Mouse (Mus musculus): Measurements from ENCODE around the gene Knstrn. TPM values are rescaled to one million over a fixed set of nuclear protein-coding genes. Genes with fewer than 3 reads are reported as not detected.

The Knstrn gene
- total RNA-seq, 1 experiment, result 36.5 TPM

GRCm38 (mm10) chr2:118792259-118792613 is 21.6 kb upstream of the Knstrn start:
- no peak for TF ChIP-seq ZC3H11A (IDR thresholded peaks at IDR 0.05; ENCODE audit: borderline replicate concordance, low read depth, low read length)
- no peak for TF ChIP-seq MAFK (IDR thresholded peaks at IDR 0.05; ENCODE audit: insufficient read depth, low read depth, low read length)
- TF ChIP-seq CHD2 (IDR thresholded peaks at IDR 0.05; ENCODE audit: low read depth, low read length), result no peak
- no peak for TF ChIP-seq HCFC1 (IDR thresholded peaks at IDR 0.05; ENCODE audit: borderline replicate concordance, insufficient read depth, low read length)
- no peak for TF ChIP-seq ZNF384 (IDR thresholded peaks at IDR 0.05; ENCODE audit: low read depth, low read length)
- no peak for DNase-seq (ENCODE audit: low read depth, low spot score)
- Histone ChIP-seq H3K4me3 (ENCODE audit: insufficient read depth in 1 of 2, low read depth in 1 of 2, low read length in 2 of 2, poor library complexity in 1 of 2, severe bottlenecking in 1 of 2) (no peak overlapping the region), H3K4me1 (ENCODE audit: control insufficient read depth in 2 of 2, insufficient read depth in 2 of 2, low read length in 2 of 2, poor library complexity in 1 of 2) (peaks cover 0 to 8% of the 10 kb centered on the region in 2 experiments; a peak in 1 of 4 replicates), H3K9me3 (ENCODE audit: control insufficient read depth, insufficient read depth, low read depth, low read length) (no peaks in the 10 kb centered on the region), H3K36me3 (ENCODE audit: control insufficient read depth, insufficient read depth, low read length, poor library complexity, severe bottlenecking) (no peaks in the 10 kb centered on the region), H3K9ac (ENCODE audit: insufficient read depth, low read depth, low read length, poor library complexity, severe bottlenecking) (no peak overlapping the region), H3K27ac (ENCODE audit: insufficient read depth, low read depth, low read length, poor library complexity, severe bottlenecking) (no peak overlapping the region)
- in situ Hi-C loops (cut with MboI; ENCODE audit: low sequenced_read_pairs in 2 of 2, unreplicated experiment in 2 of 2), result no loop called here

GRCm38 (mm10) chr2:118793636-118794035 is 20.2 kb upstream of the Knstrn start:
- no peak overlapping the region for H3K4me3 ChIP-seq (ENCODE audit: insufficient read depth in 1 of 2, low read depth in 1 of 2, low read length in 2 of 2, poor library complexity in 1 of 2, severe bottlenecking in 1 of 2)
- no peak overlapping the region for H3K9ac ChIP-seq (ENCODE audit: insufficient read depth, low read depth, low read length, poor library complexity, severe bottlenecking)
- H3K36me3 ChIP-seq (ENCODE audit: control insufficient read depth, insufficient read depth, low read length, poor library complexity, severe bottlenecking), result no peaks in the 10 kb centered on the region
- TF ChIP-seq CHD2 (IDR thresholded peaks at IDR 0.05; ENCODE audit: low read depth, low read length) (no peak), HCFC1 (IDR thresholded peaks at IDR 0.05; ENCODE audit: borderline replicate concordance, insufficient read depth, low read length) (no peak)
- in situ Hi-C loops (cut with MboI; ENCODE audit: low sequenced_read_pairs in 2 of 2, unreplicated experiment in 2 of 2), result no loop called here
- H3K4me1 ChIP-seq (ENCODE audit: control insufficient read depth in 2 of 2, insufficient read depth in 2 of 2, low read length in 2 of 2, poor library complexity in 1 of 2), result peaks cover 0 to 8% of the 10 kb centered on the region in 2 experiments; a peak in 1 of 4 replicates
- H3K9me3 ChIP-seq (ENCODE audit: control insufficient read depth, insufficient read depth, low read depth, low read length), result no peaks in the 10 kb centered on the region
- no peak overlapping the region for H3K27ac ChIP-seq (ENCODE audit: insufficient read depth, low read depth, low read length, poor library complexity, severe bottlenecking)
- DNase-seq (ENCODE audit: low read depth, low spot score), result no peak

- DNase-seq (ENCODE audit: low read depth, low spot score), result no peak
- no peak overlapping the region for H3K27ac ChIP-seq (ENCODE audit: insufficient read depth, low read depth, low read length, poor library complexity, severe bottlenecking)
- no peak overlapping the region for H3K9ac ChIP-seq (ENCODE audit: insufficient read depth, low read depth, low read length, poor library complexity, severe bottlenecking)
- no peak for TF ChIP-seq ZC3H11A (IDR thresholded peaks at IDR 0.05; ENCODE audit: borderline replicate concordance, low read depth, low read length)
- no peak for TF ChIP-seq ZNF384 (IDR thresholded peaks at IDR 0.05; ENCODE audit: low read depth, low read length)
- no peak for TF ChIP-seq HCFC1 (IDR thresholded peaks at IDR 0.05; ENCODE audit: borderline replicate concordance, insufficient read depth, low read length)
- TF ChIP-seq CHD2 (IDR thresholded peaks at IDR 0.05; ENCODE audit: low read depth, low read length), result no peak
- no peak for TF ChIP-seq MAFK (IDR thresholded peaks at IDR 0.05; ENCODE audit: insufficient read depth, low read depth, low read length)
- in situ Hi-C loops (cut with MboI; ENCODE audit: low sequenced_read_pairs in 2 of 2, unreplicated experiment in 2 of 2), result no loop called here
- H3K9me3 ChIP-seq (ENCODE audit: control insufficient read depth, insufficient read depth, low read depth, low read length), result no peaks in the 10 kb centered on the region
- H3K4me1 ChIP-seq (ENCODE audit: control insufficient read depth in 2 of 2, insufficient read depth in 2 of 2, low read length in 2 of 2, poor library complexity in 1 of 2), result no peaks in the 10 kb centered on the region
- H3K36me3 ChIP-seq (ENCODE audit: control insufficient read depth, insufficient read depth, low read length, poor library complexity, severe bottlenecking), result no peaks in the 10 kb centered on the region
- no peak overlapping the region for H3K4me3 ChIP-seq (ENCODE audit: insufficient read depth in 1 of 2, low read depth in 1 of 2, low read length in 2 of 2, poor library complexity in 1 of 2, severe bottlenecking in 1 of 2)
Measured at GRCm38 (mm10) chr2:118802542-118803118, 11.2 kb upstream of the Knstrn start.

GRCm38 (mm10) chr2:118804474-118804873 is 9.3 kb upstream of the Knstrn start:
- no peak for DNase-seq (ENCODE audit: low read depth, low spot score)
- in situ Hi-C loops (cut with MboI; ENCODE audit: low sequenced_read_pairs in 2 of 2, unreplicated experiment in 2 of 2), result no loop called here
- Histone ChIP-seq H3K36me3 (ENCODE audit: control insufficient read depth, insufficient read depth, low read length, poor library complexity, severe bottlenecking) (no peaks in the 10 kb centered on the region), H3K4me1 (ENCODE audit: control insufficient read depth in 2 of 2, insufficient read depth in 2 of 2, low read length in 2 of 2, poor library complexity in 1 of 2) (no peaks in the 10 kb centered on the region), H3K27ac (ENCODE audit: insufficient read depth, low read depth, low read length, poor library complexity, severe bottlenecking) (no peak overlapping the region), H3K9ac (ENCODE audit: insufficient read depth, low read depth, low read length, poor library complexity, severe bottlenecking) (no peak overlapping the region), H3K9me3 (ENCODE audit: control insufficient read depth, insufficient read depth, low read depth, low read length) (no peaks in the 10 kb centered on the region), H3K4me3 (ENCODE audit: insufficient read depth in 1 of 2, low read depth in 1 of 2, low read length in 2 of 2, poor library complexity in 1 of 2, severe bottlenecking in 1 of 2) (no peak overlapping the region)
- TF ChIP-seq ZNF384 (IDR thresholded peaks at IDR 0.05; ENCODE audit: low read depth, low read length) (no peak), CHD2 (IDR thresholded peaks at IDR 0.05; ENCODE audit: low read depth, low read length) (no peak), MAFK (IDR thresholded peaks at IDR 0.05; ENCODE audit: insufficient read depth, low read depth, low read length) (no peak), ZC3H11A (IDR thresholded peaks at IDR 0.05; ENCODE audit: borderline replicate concordance, low read depth, low read length) (no peak), HCFC1 (IDR thresholded peaks at IDR 0.05; ENCODE audit: borderline replicate concordance, insufficient read depth, low read length) (no peak)

GRCm38 (mm10) chr2:118805137-118805536 is 8.7 kb upstream of the Knstrn start:
- H3K4me1 ChIP-seq (ENCODE audit: control insufficient read depth in 2 of 2, insufficient read depth in 2 of 2, low read length in 2 of 2, poor library complexity in 1 of 2), result no peaks in the 10 kb centered on the region
- H3K9me3 ChIP-seq (ENCODE audit: control insufficient read depth, insufficient read depth, low read depth, low read length), result no peaks in the 10 kb centered on the region
- H3K4me3 ChIP-seq (ENCODE audit: insufficient read depth in 1 of 2, low read depth in 1 of 2, low read length in 2 of 2, poor library complexity in 1 of 2, severe bottlenecking in 1 of 2), result no peak overlapping the region
- no peaks in the 10 kb centered on the region for H3K36me3 ChIP-seq (ENCODE audit: control insufficient read depth, insufficient read depth, low read length, poor library complexity, severe bottlenecking)
- no peak overlapping the region for H3K9ac ChIP-seq (ENCODE audit: insufficient read depth, low read depth, low read length, poor library complexity, severe bottlenecking)
- H3K27ac ChIP-seq (ENCODE audit: insufficient read depth, low read depth, low read length, poor library complexity, severe bottlenecking), result no peak overlapping the region
- in situ Hi-C loops (cut with MboI; ENCODE audit: low sequenced_read_pairs in 2 of 2, unreplicated experiment in 2 of 2), result no loop called here
- TF ChIP-seq ZC3H11A (IDR thresholded peaks at IDR 0.05; ENCODE audit: borderline replicate concordance, low read depth, low read length) (no peak), CHD2 (IDR thresholded peaks at IDR 0.05; ENCODE audit: low read depth, low read length) (no peak), HCFC1 (IDR thresholded peaks at IDR 0.05; ENCODE audit: borderline replicate concordance, insufficient read depth, low read length) (no peak), MAFK (IDR thresholded peaks at IDR 0.05; ENCODE audit: insufficient read depth, low read depth, low read length) (no peak), ZNF384 (IDR thresholded peaks at IDR 0.05; ENCODE audit: low read depth, low read length) (no peak)
- no peak for DNase-seq (ENCODE audit: low read depth, low spot score)

Measured in ES-E14 (cell line).